Mouse (Mus musculus): Measurements from ENCODE around the gene Osbpl3.

DNA sequence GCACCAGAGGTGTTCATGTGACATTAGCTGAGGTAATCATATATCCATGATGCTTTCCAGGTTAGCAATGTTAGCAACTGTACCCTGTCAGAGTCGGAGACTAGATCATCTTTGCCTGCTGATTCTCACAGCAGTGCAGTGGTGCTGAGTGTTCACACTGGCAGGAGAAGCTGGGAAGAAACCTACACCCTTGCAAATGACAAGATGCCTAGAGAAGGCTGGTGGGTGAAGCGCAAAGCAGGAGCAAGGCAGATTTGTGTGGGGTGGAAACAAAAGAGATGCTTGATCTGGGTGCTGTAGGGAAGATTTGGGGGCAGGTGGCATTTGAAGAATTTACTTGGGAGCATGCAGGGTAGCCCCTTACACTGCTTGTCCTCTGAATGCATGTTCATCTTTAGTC lies 34.5 kb upstream of the Osbpl3 start:
- TF ChIP-seq CTCF (IDR thresholded peaks at IDR 0.05; ENCODE audit: low read depth) (no peak), EP300 (optimal IDR thresholded peaks at IDR 0.05) (no peak)

All from stomach, postnatal 0 days (tissue).